Mouse (Mus musculus): ENCODE results near the gene Raf1. TPM values are rescaled to one million over a fixed set of nuclear protein-coding genes. Genes with fewer than 3 reads are reported as not detected.

Gene Raf1
- total RNA-seq, 2 experiments from 2014 or later, result 123 to 137 TPM

- no peak for DNase-seq (ENCODE audit: low spot score in 2 of 2)
Observed at GRCm38 (mm10) chr6:115626121-115626520, 50.3 kb downstream of the Raf1 start.

DNA sequence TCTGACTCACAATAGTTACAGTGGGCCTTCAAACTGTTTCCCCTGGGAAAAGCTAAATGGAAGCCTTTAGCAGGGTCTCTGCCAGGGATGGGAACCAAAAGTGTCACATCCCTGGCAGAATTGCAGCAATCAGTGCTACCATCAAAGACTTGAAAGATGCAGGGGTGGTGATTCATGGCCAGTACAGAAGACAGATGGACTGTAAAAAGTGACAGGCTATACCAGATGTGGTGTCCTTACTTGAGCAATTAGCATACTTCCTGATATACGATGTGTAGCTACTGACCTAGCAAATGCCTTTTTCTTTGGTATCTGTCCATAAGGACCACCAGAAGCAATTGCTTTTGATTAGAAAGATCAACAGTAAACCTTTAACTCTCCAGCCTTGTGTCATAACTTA is 55.5 kb downstream of the Raf1 start:
- DNase-seq (ENCODE audit: low spot score in 2 of 2), result no peak

GRCm38 (mm10) chr6:115619818-115620217 is 56.6 kb downstream of the Raf1 start:
- DNase-seq (ENCODE audit: low spot score in 2 of 2), result no peak

- DNase-seq (ENCODE audit: low spot score in 2 of 2), result no peak
Observed at GRCm38 (mm10) chr6:115615983-115616382, 60.5 kb downstream of the Raf1 start.

DNA sequence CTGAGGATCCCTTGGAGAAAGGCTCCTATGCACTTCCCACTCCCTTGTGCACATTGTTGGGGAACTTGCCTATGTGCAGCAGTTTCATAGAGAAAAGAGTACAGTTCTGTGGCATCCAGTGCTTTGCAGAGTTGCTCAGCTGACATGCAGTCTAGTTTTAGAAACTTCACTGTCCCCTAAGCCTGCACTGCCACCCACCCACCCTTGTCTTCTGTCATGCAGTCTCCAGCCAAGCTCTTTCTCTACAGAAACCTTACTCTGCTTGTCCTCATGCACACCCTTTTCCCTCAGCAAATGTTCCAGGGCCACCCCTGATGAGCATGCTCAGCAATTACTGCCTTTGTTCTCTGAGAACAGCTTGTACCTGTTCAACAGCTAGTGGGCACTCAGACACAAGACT is 62.6 kb downstream of the Raf1 start:
- no peak for DNase-seq (ENCODE audit: low spot score in 2 of 2)

GRCm38 (mm10) chr6:115610301-115610700 is 66.1 kb downstream of the Raf1 start:
- DNase-seq (ENCODE audit: low spot score in 2 of 2), result no peak

DNA sequence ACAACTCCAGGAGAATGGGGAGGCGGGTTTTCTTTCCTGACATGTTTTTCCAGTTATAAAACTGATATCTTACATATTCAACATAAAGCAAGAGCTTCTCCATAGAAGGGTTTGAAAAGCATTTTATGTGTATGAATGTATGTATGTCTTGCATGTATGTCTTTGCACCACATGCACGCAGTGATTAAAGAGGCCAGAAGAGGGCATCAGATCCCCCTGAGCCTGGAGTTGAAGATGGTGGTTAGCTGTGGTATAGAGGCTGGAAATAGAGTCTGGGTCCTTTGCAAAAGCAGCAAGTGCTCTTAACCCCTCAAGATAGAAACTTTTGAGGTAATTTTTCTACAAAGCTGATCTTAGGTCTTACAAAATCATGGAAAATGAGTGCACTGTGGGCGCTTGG is 67.3 kb downstream of the Raf1 start:
- DNase-seq (ENCODE audit: low spot score in 2 of 2), result no peak

GRCm38 (mm10) chr6:115607429-115607828 is 69.0 kb downstream of the Raf1 start:
- DNase-seq (ENCODE audit: low spot score in 2 of 2), result no peak

DNA sequence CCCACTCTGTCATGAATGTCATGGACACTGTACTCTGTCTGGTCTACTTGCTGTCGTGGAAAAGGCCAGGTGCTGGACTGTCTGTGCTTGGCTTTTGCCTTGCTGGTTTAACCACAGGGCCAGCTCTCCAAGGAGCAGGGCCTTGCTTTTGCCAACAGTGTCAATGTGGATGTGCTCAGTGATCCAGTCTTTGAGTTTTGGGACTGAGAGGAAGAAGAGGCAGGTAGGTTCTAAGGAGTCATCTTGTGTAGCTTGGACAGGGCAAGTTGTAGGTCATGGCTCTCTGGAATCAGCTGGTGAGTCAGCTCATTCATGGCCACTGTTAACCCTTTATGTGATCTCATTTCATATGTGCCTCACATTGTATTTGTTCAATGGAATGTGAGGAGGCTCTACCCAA is 70.0 kb downstream of the Raf1 start:
- DNase-seq (ENCODE audit: low spot score in 2 of 2), result no peak

GRCm38 (mm10) chr6:115601715-115602523 is 74.5 kb downstream of the Raf1 start, which contains the start of gene Mkrn2:
Gene Mkrn2, plus strand, starts transcription at chr6:115601902.
- DNase-seq (ENCODE audit: low spot score in 2 of 2), result peak; percentile 83 to 84

DNA sequence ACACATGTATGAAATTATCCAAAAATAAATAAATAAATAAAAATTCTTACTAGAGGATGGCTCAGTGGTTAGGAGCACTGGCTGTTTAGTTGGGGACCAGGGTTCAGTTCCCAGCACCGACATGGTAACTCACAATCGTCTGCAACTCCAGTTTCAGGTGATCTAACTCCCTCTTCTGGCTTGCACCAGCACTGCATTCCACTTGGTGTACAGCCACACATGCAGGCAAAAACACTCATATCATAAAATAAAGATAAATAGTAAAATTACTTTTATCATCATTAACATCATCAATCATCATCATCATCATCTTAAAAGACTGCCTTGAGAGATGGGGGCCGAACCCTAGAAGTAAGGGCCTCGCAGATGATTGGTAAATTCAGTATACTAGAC is 75.1 kb downstream of the Raf1 start:
- no peak for DNase-seq (ENCODE audit: low spot score in 2 of 2)

- DNase-seq (ENCODE audit: low spot score in 2 of 2), result no peak
Observed at GRCm38 (mm10) chr6:115595667-115596066, 80.8 kb downstream of the Raf1 start.

DNA sequence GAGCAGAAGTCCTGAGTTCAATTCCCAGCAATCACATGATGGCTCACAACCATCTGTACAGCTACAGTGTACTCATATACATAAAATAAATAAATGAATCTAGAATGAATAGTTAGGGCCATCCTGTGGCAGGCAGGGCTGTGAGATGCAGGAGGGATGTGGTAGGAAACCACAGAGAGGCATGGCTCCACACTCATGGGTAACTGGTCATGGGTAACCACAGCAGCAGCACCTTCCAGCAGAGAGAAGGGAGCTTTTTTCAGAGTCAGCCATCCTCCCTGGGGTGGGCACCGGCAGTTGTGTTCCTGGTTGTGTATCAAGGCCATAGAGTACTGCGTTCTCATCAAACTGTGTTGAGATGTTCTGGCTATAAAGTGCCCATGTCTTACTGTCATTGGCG is 82.0 kb downstream of the Raf1 start:
- no peak for DNase-seq (ENCODE audit: low spot score in 2 of 2)

GRCm38 (mm10) chr6:115593252-115593651 is 83.2 kb downstream of the Raf1 start:
- no peak for DNase-seq (ENCODE audit: low spot score in 2 of 2)

DNA sequence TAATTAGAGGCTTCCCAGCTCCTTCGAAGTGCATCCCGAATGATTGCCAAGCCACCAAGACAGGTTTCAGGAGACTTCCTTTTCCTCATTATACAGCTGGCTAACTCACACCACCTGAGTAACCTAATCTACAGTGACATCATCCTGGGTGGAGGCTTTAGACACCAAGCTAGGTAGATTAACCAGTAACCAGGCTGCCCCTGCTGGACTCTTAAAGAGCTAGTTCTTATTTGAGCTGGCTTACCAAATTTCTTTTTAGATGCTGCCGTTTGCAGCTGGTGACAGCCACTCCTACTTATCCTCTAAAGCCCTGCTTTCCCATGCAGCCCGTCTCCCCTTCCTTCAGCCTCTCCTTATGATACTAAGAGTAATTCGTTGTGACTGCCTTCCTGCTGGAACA is 84.0 kb downstream of the Raf1 start, which contains the start of gene Mkrn2os:
Mkrn2os (minus strand) TSS at position 119 of the 400 bp plus-strand sequence.
- DNase-seq (ENCODE audit: low spot score in 2 of 2), result no peak

DNA sequence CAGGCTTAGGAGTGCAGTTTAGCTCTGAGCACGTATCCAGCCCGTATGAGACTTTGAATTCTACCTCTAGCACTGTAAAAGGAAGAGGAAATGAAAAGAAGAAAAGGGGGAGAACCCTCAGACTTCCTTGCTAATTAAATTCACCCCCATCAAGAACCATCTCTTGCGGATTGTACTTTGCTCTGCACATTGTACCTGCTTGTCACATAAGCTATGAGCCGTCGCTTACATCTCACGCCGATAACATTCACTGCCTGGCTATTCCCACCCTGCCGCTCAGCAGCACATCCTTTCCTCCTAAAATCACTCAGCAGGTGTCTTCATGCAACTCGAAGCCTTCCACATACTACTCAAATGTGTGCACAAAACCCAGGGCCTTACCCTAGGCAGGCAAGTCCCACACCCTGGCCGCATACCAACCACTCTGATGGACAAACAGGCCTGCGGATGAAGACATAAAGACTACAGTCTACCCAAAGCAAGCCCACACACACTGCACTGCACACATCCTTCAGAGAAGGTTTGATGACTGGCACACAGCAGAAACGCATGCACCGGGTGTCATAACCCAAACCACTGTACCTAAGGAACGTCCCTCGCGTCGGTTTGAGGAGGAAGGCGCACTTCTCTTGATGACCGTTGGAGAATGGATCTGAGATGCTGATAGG is 84.6 kb downstream of the Raf1 start:
- DNase-seq (ENCODE audit: low spot score in 2 of 2), result no peak

DNA sequence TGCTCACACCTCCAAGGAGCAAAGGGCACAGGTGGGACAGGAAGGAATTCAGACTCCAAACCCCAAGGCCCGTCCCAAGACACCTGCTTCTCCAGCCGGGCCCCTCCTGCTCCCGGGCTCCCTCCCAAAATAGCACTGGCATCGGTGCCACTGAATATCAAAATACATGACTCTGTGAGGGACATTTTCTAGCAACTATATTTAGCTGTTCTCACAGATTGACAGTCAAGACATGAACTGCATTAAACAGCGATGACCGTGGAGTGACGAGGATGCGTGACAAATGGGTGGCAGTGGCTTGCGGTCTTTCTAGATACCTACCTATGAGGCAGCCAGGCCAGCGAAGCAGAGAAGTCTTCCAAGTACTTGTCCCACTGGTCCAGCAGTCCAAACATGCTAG is 90.1 kb downstream of the Raf1 start:
- DNase-seq (ENCODE audit: low spot score in 2 of 2), result no peak

GRCm38 (mm10) chr6:115584176-115584575 is 92.3 kb downstream of the Raf1 start:
- DNase-seq (ENCODE audit: low spot score in 2 of 2), result no peak

DNA sequence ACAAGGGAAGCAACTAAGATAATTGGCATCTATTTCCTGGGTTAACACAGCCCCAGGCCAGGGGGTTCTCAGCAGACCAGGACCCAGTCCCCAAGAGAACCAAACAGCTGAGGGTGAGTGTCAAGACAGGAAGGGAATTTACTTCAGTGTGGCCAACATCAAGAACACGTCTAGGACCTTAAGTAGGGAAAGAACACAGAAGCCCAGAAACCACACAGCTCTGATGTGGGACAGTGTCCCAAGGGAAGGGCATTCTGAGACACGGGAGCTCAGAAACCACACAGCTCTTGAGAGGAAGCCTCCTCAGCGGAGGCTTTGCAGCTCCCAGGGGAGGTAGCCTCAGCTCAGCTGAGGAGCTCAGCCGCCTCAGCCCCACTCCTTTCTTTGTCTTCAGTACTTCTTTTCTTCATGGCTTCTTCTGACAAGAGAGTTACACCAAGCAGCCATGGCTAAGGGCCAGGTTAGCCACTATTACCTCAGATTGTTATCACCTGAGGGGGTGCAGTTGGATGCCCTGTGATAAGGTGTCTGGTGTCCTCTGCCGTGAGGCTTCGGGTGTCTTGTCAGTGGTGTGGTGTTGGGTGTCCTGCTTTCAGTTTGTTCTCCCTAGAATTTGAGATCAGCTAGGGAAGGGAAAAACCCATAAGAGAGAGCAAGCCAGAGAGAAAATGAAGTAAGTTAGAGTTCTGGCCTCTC is 92.9 kb downstream of the Raf1 start:
- DNase-seq (ENCODE audit: low spot score in 2 of 2), result no peak

DNA sequence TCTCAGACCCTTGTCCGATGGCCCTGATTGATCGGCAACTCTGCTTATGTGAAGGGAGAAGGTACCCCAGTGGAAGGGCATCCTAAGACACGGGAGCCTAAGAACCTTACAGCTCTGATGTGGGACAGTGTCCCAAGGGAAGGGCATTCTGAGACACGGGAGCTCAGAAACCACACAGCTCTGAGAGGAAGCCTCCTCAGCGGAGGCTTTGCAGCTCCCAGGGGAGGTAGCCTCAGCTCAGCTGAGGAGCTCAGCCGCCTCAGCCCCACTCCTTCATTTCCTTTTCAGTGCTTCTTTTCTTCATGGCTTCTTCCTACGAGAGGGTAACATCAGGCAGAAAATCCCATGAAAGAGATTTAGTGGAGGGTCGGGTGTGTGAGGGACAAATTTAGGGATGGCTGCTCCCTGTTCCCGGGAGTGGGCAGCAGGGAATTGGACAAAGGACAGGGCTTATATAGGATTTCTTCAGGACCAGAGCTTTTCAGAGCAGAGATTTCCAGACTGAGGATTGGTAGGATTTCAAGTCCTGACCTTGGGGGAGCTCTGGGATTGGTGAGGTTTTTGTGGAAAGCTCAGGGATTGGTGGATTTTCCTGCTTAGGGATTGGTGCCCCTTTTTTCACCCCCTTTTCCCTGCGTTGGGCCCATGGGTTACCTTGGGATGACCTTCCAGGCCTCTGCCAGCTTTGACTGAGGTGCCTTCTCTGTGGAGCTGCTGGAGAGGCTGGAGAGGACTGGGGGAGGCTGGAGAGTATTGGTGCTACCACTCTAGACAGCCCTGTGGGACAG is 93.9 kb downstream of the Raf1 start:
- DNase-seq (ENCODE audit: low spot score in 2 of 2), result no peak

- DNase-seq (ENCODE audit: low spot score in 2 of 2), result no peak
Observed at GRCm38 (mm10) chr6:115580810-115581209, 95.6 kb downstream of the Raf1 start.
